Mouse (Mus musculus): ENCODE data around the gene Tcf3. TPM values are rescaled to one million over a fixed set of nuclear protein-coding genes. Genes with fewer than 3 reads are reported as not detected.

The Tcf3 gene
- polyA plus RNA-seq, 1 experiment from 2014 or later = 110 TPM

DNA sequence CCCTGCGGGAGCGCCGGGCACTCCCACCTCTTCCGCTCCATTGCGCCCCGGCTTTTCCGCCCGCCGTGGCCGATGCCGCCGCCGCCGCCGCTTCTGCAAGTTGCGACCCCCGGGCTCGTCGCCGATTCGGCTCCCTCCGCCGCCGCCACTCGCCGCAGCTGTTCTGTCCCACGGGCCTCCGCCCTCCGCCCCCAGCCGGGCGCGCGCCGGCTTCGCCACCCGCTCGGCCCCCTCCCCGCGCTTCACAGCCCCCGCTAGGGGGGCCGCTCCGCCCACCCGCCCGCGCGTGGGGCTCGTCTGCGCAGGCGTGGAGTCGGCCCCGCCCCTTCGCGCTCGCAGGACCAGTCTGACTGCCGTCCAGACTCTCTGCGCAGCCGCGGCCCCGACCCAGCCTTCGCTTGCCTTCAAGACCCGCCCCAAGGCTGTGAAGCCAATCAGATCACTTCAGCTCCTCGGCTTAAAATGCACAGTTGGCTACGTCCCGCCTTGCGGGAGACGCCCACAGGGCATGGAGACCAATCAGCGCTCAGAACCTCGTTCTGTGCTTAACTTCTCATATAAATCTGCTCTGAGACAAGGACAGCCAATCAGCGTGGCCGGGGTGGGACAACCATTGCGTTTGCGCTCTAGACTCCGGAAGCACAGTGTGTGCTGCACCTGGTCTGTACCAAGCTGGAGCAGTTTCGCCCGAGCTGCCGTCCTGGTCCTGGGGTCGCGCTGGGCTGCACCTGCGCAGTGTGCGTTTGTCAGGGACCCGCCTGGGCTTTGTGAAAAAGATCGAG, 34.1 kb downstream of the Tcf3 start, which contains the start of gene Mbd3:
TSS of gene Mbd3 (minus strand) at position 360 of the 782 bp plus-strand sequence.
- H3K27me3 ChIP-seq (ENCODE audit: control insufficient read depth, insufficient read depth, low read length) = no peaks in the 10 kb centered on the region
- no peaks in the 10 kb centered on the region for H3K9me3 ChIP-seq (ENCODE audit: control insufficient read depth, low read length)
- H3K4me1 ChIP-seq (replicated peaks; ENCODE audit: control insufficient read depth, insufficient read depth, low read length) = peaks cover 14% of the 10 kb centered on the region
- H3K4me3 ChIP-seq (ENCODE audit: low read depth, low read length) = peak within 1 kb of the TSS; percentile 75
- H3K4me2 ChIP-seq (replicated peaks; ENCODE audit: low read depth, low read length) = peak within 1 kb of the TSS; percentile 85
- peaks cover 14% of the 10 kb centered on the region for H3K36me3 ChIP-seq (ENCODE audit: control insufficient read depth, insufficient read depth, low read length)
- WGBS = under 1% methylated on average over 70 of the region's 82 CpGs
- H3K9ac ChIP-seq (ENCODE audit: low read depth, low read length) = peak within 1 kb of the TSS; percentile 96
- peak; percentile 99 for DNase-seq (ENCODE audit: low spot score)
- H3K27ac ChIP-seq (ENCODE audit: low read depth, low read length) = peak within 1 kb of the TSS; percentile 99
- peak; percentile 96 for ATAC-seq (ENCODE audit: low FRiP score)

DNA sequence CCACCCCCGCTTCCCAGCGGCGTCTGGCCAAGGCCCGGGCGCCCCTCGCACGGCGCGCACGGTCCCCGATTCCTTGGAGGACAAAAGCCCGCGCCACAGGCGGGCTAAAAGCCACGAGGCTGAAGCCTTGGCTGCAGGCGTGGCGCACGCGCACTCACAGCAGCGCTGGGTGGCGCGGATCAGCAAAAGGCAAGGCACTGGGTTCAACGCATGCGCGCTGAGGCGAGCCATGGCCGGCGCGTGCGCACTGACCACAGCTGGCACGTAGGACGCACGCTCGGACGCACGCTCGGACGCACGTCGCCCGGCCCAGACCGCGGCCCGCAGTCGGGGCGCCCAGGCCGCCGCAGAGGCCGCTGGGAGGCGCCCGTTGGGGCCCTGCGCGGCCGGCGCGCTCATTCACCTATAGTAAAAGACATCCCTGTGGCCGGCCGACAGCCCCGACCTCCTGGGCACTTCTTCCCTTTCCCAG, 34.7 kb downstream of the Tcf3 start:
- H3K9ac ChIP-seq (ENCODE audit: low read depth, low read length) = peak overlapping the region; percentile 96
- H3K27me3 ChIP-seq (ENCODE audit: control insufficient read depth, insufficient read depth, low read length) = no peaks in the 10 kb centered on the region
- peaks cover 14% of the 10 kb centered on the region for H3K4me1 ChIP-seq (replicated peaks; ENCODE audit: control insufficient read depth, insufficient read depth, low read length)
- peaks cover 15% of the 10 kb centered on the region for H3K36me3 ChIP-seq (ENCODE audit: control insufficient read depth, insufficient read depth, low read length)
- ATAC-seq (ENCODE audit: low FRiP score) = peak; percentile 87
- no peaks in the 10 kb centered on the region for H3K9me3 ChIP-seq (ENCODE audit: control insufficient read depth, low read length)
- WGBS = 0% methylated on average over 57 of the region's 59 CpGs
- DNase-seq (ENCODE audit: low spot score) = peak; percentile 100
- peak overlapping the region; percentile 85 for H3K4me2 ChIP-seq (replicated peaks; ENCODE audit: low read depth, low read length)
- H3K27ac ChIP-seq (ENCODE audit: low read depth, low read length) = peak overlapping the region; percentile 99
- peak overlapping the region; percentile 75 for H3K4me3 ChIP-seq (ENCODE audit: low read depth, low read length)

DNA sequence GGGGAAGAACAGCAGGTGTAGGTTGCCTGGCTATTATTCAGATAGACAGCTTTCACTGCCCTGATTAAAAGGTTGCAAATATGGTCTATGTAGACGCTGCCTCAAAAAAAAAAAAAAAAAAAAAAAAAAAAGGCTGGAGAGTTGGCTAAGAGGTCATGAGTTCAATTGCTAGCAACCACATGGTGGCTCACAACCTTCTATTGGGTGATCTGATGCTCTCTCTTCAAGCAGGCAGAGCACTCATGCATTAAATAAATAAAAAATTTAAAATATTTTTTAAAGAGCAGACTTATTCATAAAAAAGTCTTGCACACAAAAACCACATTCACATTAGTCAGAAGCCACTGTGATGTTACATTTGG, 35.3 kb downstream of the Tcf3 start:
- Histone ChIP-seq H3K27me3 (ENCODE audit: control insufficient read depth, insufficient read depth, low read length) (no peaks in the 10 kb centered on the region), H3K27ac (ENCODE audit: low read depth, low read length) (peak overlapping the region; percentile 99), H3K4me2 (replicated peaks; ENCODE audit: low read depth, low read length) (peak overlapping the region; percentile 85), H3K9me3 (ENCODE audit: control insufficient read depth, low read length) (no peaks in the 10 kb centered on the region), H3K36me3 (ENCODE audit: control insufficient read depth, insufficient read depth, low read length) (peaks cover 14% of the 10 kb centered on the region), H3K4me3 (ENCODE audit: low read depth, low read length) (peak overlapping the region; percentile 75), H3K4me1 (replicated peaks; ENCODE audit: control insufficient read depth, insufficient read depth, low read length) (peaks cover 14% of the 10 kb centered on the region), H3K9ac (ENCODE audit: low read depth, low read length) (peak overlapping the region; percentile 96)
- DNase-seq (ENCODE audit: low spot score) = no peak
- 0% methylated on average over 1 of the region's 1 CpGs for WGBS
- ATAC-seq (ENCODE audit: low FRiP score) = no peak

DNA sequence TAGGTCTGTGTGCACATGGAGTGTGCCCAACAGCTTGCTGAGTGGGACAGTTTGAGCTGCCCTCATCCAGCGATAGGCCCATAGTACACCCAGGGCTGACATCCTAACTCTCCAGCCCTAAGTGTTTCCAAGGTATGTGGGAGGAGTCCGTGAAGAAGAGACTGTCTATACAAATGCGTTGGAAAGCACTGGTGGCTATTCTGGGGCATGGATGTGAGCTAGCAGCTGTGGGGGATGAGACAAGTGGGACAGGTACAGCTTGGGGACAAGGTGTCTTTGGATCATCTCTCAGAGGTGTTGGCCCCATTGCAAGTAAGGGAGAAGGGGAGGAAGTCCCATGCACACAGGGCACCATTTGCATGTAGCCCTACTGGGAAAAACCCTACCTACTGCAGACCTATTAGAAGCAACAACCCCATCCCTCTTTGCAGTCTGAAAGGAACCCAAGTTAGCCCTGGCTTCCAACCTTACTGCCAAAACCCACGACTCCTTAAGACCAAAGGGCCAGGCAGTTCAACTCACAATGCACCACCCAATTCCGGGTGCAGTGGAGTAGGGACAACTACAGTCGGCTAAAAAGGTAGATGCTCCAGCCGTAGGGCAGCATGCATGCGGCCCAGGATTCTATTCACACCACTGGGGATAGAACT, 35.8 kb downstream of the Tcf3 start:
- peak overlapping the region; percentile 85 for H3K4me2 ChIP-seq (replicated peaks; ENCODE audit: low read depth, low read length)
- peak overlapping the region; percentile 75 for H3K4me3 ChIP-seq (ENCODE audit: low read depth, low read length)
- peak overlapping the region; percentile 96 for H3K9ac ChIP-seq (ENCODE audit: low read depth, low read length)
- H3K4me1 ChIP-seq (replicated peaks; ENCODE audit: control insufficient read depth, insufficient read depth, low read length) = peaks cover 14% of the 10 kb centered on the region
- WGBS = 60% methylated on average over 8 of the region's 8 CpGs
- H3K27ac ChIP-seq (ENCODE audit: low read depth, low read length) = peak overlapping the region; percentile 99; the same call in 1 of the 2 replicates
- H3K36me3 ChIP-seq (ENCODE audit: control insufficient read depth, insufficient read depth, low read length) = peaks cover 14% of the 10 kb centered on the region
- H3K9me3 ChIP-seq (ENCODE audit: control insufficient read depth, low read length) = no peaks in the 10 kb centered on the region
- no peaks in the 10 kb centered on the region for H3K27me3 ChIP-seq (ENCODE audit: control insufficient read depth, insufficient read depth, low read length)
- ATAC-seq (ENCODE audit: low FRiP score) (no peak), DNase-seq (ENCODE audit: low spot score) (no peak)

DNA sequence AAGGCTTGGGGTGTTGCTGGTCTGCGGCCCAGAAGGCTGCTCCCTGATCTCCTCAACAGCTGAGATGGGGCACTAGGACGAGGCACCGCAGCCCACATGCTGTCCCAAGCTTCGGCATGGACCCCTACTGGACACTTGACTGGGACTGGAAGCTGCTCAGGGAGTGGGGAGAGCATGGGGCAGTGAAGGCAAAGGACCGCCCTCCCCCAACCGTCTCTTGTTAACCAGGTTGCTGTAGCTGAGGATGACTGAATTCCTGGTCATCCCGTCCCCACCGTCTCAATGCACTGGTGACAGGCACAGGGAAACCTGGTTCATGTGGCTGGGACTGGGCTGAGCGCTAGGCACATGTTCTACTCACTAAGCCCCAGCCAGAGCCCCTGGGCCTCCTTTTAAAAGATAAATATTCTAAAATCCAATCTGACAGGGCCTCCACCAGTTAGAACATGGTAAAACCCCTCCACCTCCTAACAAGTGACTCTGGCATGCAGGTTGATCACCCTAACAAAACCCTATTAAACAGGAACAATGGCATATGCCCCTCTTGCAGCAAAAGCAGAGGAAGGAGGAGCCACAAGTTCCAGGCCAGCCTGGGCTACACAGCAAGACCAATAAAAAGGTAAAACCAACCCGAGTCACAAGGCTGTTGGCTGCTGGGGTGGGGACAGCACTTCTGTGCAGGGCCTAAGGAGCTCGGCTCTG, 36.5 kb downstream of the Tcf3 start:
- H3K27ac ChIP-seq (ENCODE audit: low read depth, low read length) = peak overlapping the region; percentile 99; the same call in 1 of the 2 replicates

DNA sequence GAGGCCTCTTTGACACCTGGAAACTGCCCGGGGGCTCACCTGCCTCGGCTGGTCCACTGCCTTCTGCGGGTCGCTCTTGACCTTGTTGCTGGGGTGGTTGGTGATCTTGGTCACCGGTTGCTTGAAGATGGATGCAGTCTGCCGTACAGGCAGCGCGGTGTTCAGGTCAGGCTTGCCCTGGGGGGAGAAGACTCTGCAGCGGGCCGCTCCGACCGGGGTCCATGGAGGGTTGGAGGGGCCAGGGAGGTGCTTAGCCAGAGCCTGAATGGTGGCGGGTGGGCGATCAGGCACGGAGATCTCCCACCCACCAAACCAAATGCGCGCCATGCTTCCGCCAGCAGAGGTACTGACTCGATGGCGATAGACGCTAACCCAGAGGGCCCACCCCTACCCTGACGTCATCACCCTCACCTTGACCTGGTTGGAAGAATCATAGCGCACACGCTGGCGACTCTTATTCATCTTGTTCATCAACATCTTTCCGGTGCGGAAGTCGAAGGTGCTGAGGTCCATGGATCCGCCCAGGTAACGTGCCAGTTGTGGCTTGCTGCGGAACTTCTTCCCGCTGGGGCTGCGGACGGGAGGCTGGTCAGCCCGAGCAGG, 38.3 kb downstream of the Tcf3 start:
- no peak for ATAC-seq (ENCODE audit: low FRiP score)
- Histone ChIP-seq H3K27me3 (ENCODE audit: control insufficient read depth, insufficient read depth, low read length) (no peaks in the 10 kb centered on the region), H3K9ac (ENCODE audit: low read depth, low read length) (no peak overlapping the region), H3K9me3 (ENCODE audit: control insufficient read depth, low read length) (no peaks in the 10 kb centered on the region), H3K4me3 (ENCODE audit: low read depth, low read length) (no peak overlapping the region), H3K4me1 (replicated peaks; ENCODE audit: control insufficient read depth, insufficient read depth, low read length) (peaks cover 10% of the 10 kb centered on the region), H3K4me2 (replicated peaks; ENCODE audit: low read depth, low read length) (no peak overlapping the region), H3K36me3 (ENCODE audit: control insufficient read depth, insufficient read depth, low read length) (peaks cover 20% of the 10 kb centered on the region), H3K27ac (ENCODE audit: low read depth, low read length) (no peak overlapping the region)
- WGBS = 93% methylated on average over 35 of the region's 35 CpGs
- DNase-seq (ENCODE audit: low spot score) = no peak

More for the DNA sequence above, 36.5 kb downstream of the Tcf3 start:
- ATAC-seq (ENCODE audit: low FRiP score) (no peak), DNase-seq (ENCODE audit: low spot score) (no peak)
- Histone ChIP-seq H3K4me2 (replicated peaks; ENCODE audit: low read depth, low read length) (peak overlapping the region; percentile 85), H3K4me3 (ENCODE audit: low read depth, low read length) (peak overlapping the region; percentile 75), H3K9me3 (ENCODE audit: control insufficient read depth, low read length) (no peaks in the 10 kb centered on the region), H3K9ac (ENCODE audit: low read depth, low read length) (peak overlapping the region; percentile 96), H3K4me1 (replicated peaks; ENCODE audit: control insufficient read depth, insufficient read depth, low read length) (peaks cover 14% of the 10 kb centered on the region), H3K27me3 (ENCODE audit: control insufficient read depth, insufficient read depth, low read length) (no peaks in the 10 kb centered on the region), H3K36me3 (ENCODE audit: control insufficient read depth, insufficient read depth, low read length) (peaks cover 20% of the 10 kb centered on the region)
- 89% methylated on average over 11 of the region's 11 CpGs for WGBS

DNA sequence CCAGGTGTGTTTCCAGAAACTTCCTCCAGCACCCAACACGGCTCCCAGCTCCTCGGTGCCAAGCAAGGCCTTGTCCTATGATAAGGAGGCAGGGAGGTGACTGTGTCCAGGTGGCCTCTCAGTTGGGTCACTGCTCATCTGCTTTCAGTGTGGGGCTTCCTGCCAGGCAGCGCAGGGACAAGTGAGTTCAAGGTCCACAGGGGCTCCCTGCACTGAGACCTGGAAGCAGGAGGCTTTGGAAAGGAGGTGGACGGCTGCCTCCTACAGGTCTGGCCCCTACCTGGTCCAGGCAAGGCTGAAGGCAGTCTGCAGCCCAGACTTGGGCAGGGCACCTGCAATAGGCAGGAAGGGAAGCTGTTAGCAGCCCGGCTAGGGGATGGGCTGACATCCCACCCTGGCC, 40.8 kb downstream of the Tcf3 start:
- Histone ChIP-seq H3K4me2 (replicated peaks; ENCODE audit: low read depth, low read length) (no peak overlapping the region), H3K27ac (ENCODE audit: low read depth, low read length) (no peak overlapping the region), H3K4me1 (replicated peaks; ENCODE audit: control insufficient read depth, insufficient read depth, low read length) (peaks cover 5% of the 10 kb centered on the region), H3K4me3 (ENCODE audit: low read depth, low read length) (no peak overlapping the region), H3K9me3 (ENCODE audit: control insufficient read depth, low read length) (no peaks in the 10 kb centered on the region), H3K36me3 (ENCODE audit: control insufficient read depth, insufficient read depth, low read length) (peaks cover 20% of the 10 kb centered on the region), H3K9ac (ENCODE audit: low read depth, low read length) (no peak overlapping the region), H3K27me3 (ENCODE audit: control insufficient read depth, insufficient read depth, low read length) (no peaks in the 10 kb centered on the region)
- DNase-seq (ENCODE audit: low spot score) (no peak), ATAC-seq (ENCODE audit: low FRiP score) (no peak)
- 92% methylated on average over 5 of the region's 5 CpGs for WGBS

DNA sequence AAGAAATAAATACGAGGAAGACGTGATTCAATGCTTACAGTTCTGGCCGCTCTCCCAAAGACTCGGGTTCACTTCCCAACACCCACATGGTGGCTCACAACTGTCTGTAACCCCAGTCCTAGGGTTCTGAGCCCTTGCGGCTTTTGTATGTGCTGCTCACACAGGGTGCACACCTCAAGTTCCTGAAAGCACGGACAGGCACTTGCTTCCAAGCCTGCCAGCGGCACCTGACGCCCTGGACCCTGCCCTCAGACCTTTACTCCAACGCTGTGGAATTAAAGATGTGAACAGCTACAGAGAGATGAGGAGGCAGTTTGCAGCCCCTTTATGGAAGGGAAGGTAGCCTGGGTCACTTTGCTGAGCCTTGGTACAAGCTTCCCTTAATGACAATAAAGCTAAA, 42.8 kb downstream of the Tcf3 start:
- H3K36me3 ChIP-seq (ENCODE audit: control insufficient read depth, insufficient read depth, low read length) = peaks cover 20% of the 10 kb centered on the region
- WGBS = 91% methylated on average over 9 of the region's 9 CpGs
- H3K27ac ChIP-seq (ENCODE audit: low read depth, low read length) = no peak overlapping the region

More for the DNA sequence above, 42.8 kb downstream of the Tcf3 start:
- Histone ChIP-seq H3K9me3 (ENCODE audit: control insufficient read depth, low read length) (no peaks in the 10 kb centered on the region), H3K4me3 (ENCODE audit: low read depth, low read length) (no peak overlapping the region), H3K27me3 (ENCODE audit: control insufficient read depth, insufficient read depth, low read length) (no peaks in the 10 kb centered on the region), H3K4me1 (replicated peaks; ENCODE audit: control insufficient read depth, insufficient read depth, low read length) (no peaks in the 10 kb centered on the region), H3K9ac (ENCODE audit: low read depth, low read length) (no peak overlapping the region), H3K4me2 (replicated peaks; ENCODE audit: low read depth, low read length) (no peak overlapping the region)
- DNase-seq (ENCODE audit: low spot score) (no peak), ATAC-seq (ENCODE audit: low FRiP score) (no peak)

Measured in hindbrain, embryonic 11.5 days (tissue).